Mouse (Mus musculus) right cerebral cortex, postnatal 10 days (tissue): ENCODE data around the gene Chaf1a.
A peak's percentile ranks its signal among the peaks of the same experiment; 100 is the strongest.

Experiments used
- DNase-seq, 2 experiments: peaks; one replicate each; pipeline ENCODE4 v3.0.0; 2021; ENCODE audit warnings: low spot score in 2 of 2

Chaf1a gene

GRCm38 (mm10) chr17:56020400-56021084 is 19.7 kb upstream of the Chaf1a start:
- DNase-seq, result peak in 1 of 2 experiments; percentile 34

- peak in 1 of 2 experiments; percentile 39 for DNase-seq
Observed at GRCm38 (mm10) chr17:56021161-56021910, 18.9 kb upstream of the Chaf1a start.

GRCm38 (mm10) chr17:56022131-56022988 is 17.9 kb upstream of the Chaf1a start:
- peak in 1 of 2 experiments; percentile 25 for DNase-seq

GRCm38 (mm10) chr17:56022989-56023290 is 17.3 kb upstream of the Chaf1a start:
- DNase-seq, result no peak

- peak in 1 of 2 experiments; percentile 27 for DNase-seq
Observed at GRCm38 (mm10) chr17:56023386-56023785, 16.9 kb upstream of the Chaf1a start.

GRCm38 (mm10) chr17:56024476-56024875 is 15.8 kb upstream of the Chaf1a start:
- no peak for DNase-seq

- DNase-seq, result peak in 1 of 2 experiments; percentile 21
Observed at GRCm38 (mm10) chr17:56024931-56025330, 15.3 kb upstream of the Chaf1a start.

GRCm38 (mm10) chr17:56026303-56026702 is 13.9 kb upstream of the Chaf1a start:
- DNase-seq, result no peak

- DNase-seq, result no peak
Observed at GRCm38 (mm10) chr17:56026881-56027280, 13.4 kb upstream of the Chaf1a start.

GRCm38 (mm10) chr17:56027801-56028441 is 12.3 kb upstream of the Chaf1a start:
- DNase-seq, result peak; percentile 22 to 30

- no peak for DNase-seq
Observed at GRCm38 (mm10) chr17:56030238-56030870, 9.9 kb upstream of the Chaf1a start.

GRCm38 (mm10) chr17:56030919-56031318 is 9.3 kb upstream of the Chaf1a start:
- DNase-seq, result peak in 1 of 2 experiments; percentile 69

GRCm38 (mm10) chr17:56031431-56031830 is 8.8 kb upstream of the Chaf1a start:
- no peak for DNase-seq

- peak in 1 of 2 experiments; percentile 26 for DNase-seq
Observed at GRCm38 (mm10) chr17:56032127-56032733, 8.0 kb upstream of the Chaf1a start.

GRCm38 (mm10) chr17:56032831-56033230 is 7.4 kb upstream of the Chaf1a start:
- DNase-seq, result peak in 1 of 2 experiments; percentile 23

GRCm38 (mm10) chr17:56034040-56034725 is 6.1 kb upstream of the Chaf1a start:
- DNase-seq, result no peak

- DNase-seq, result no peak
Observed at GRCm38 (mm10) chr17:56034726-56035100, 5.5 kb upstream of the Chaf1a start.

- no peak for DNase-seq
Observed at GRCm38 (mm10) chr17:56035216-56035615, 5.0 kb upstream of the Chaf1a start.

- DNase-seq, result peak; percentile 99 to 100
Observed at GRCm38 (mm10) chr17:56036176-56036900, 3.9 kb upstream of the Chaf1a start, which contains the start of gene Sh3gl1. Sh3gl1 (minus strand) TSS chr17:56036635.
